Mouse (Mus musculus): ENCODE measurements around the gene Akna. TPM values are rescaled to one million over a fixed set of nuclear protein-coding genes. Genes with fewer than 3 reads are reported as not detected.

Akna gene
- polyA plus RNA-seq, 1 experiment from 2014 or later = 1.6 TPM

- Histone ChIP-seq H3K9me3 (ENCODE audit: control insufficient read depth) (no peaks in the 10 kb centered on the region), H3K4me2 (replicated peaks; ENCODE audit: low read depth) (no peak overlapping the region), H3K27me3 (replicated peaks; ENCODE audit: control insufficient read depth, insufficient read depth, low read length) (no peaks in the 10 kb centered on the region), H3K4me1 (replicated peaks; ENCODE audit: control insufficient read depth, insufficient read depth, low read length) (no peaks in the 10 kb centered on the region), H3K9ac (ENCODE audit: low read depth, low read length) (no peak overlapping the region), H3K36me3 (ENCODE audit: control insufficient read depth, insufficient read depth) (peaks cover 33% of the 10 kb centered on the region), H3K27ac (ENCODE audit: low read depth, low read length) (no peak overlapping the region), H3K4me3 (ENCODE audit: low read depth, low read length) (no peak overlapping the region)
- 74% methylated on average over 11 of the region's 11 CpGs for WGBS
- no peak for ATAC-seq
- TF ChIP-seq CTCF (IDR thresholded peaks at IDR 0.05; ENCODE audit: low read depth) = no peak
These were observed 13.1 kb downstream of the Akna start for GRCm38 (mm10) chr4:63389887-63390528.

GRCm38 (mm10) chr4:63389121-63389886 is 13.8 kb downstream of the Akna start:
- Histone ChIP-seq H3K9ac (ENCODE audit: low read depth, low read length) (no peak overlapping the region), H3K9me3 (ENCODE audit: control insufficient read depth) (no peaks in the 10 kb centered on the region), H3K27me3 (replicated peaks; ENCODE audit: control insufficient read depth, insufficient read depth, low read length) (no peaks in the 10 kb centered on the region), H3K4me1 (replicated peaks; ENCODE audit: control insufficient read depth, insufficient read depth, low read length) (no peaks in the 10 kb centered on the region), H3K36me3 (ENCODE audit: control insufficient read depth, insufficient read depth) (peaks cover 26% of the 10 kb centered on the region), H3K27ac (ENCODE audit: low read depth, low read length) (no peak overlapping the region), H3K4me3 (ENCODE audit: low read depth, low read length) (no peak overlapping the region), H3K4me2 (replicated peaks; ENCODE audit: low read depth) (no peak overlapping the region)
- ATAC-seq = no peak
- TF ChIP-seq CTCF (IDR thresholded peaks at IDR 0.05; ENCODE audit: low read depth) = no peak
- WGBS = 66% methylated on average over 8 of the region's 8 CpGs

DNA sequence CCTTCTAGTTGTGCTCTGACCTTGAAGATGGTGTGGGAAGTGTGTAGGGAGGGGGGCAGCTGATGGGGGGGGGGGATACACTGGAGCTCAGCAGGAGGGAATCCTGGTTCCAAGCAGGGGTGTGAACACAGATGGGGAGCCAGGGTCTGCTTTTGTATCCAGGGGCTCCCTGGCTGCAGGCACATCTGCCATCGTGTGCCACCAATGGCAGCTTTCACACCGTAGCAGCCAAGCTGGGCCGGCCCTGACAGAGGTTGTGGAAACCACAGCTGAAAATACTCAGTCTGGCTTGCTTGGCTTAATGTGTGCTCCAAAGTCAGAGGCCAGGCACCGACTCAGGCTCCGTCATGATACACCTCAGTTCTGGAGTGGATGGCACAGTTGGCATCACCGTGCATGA is 15.1 kb downstream of the Akna start:
- H3K4me3 ChIP-seq (ENCODE audit: low read depth, low read length) = no peak overlapping the region
- no peaks in the 10 kb centered on the region for H3K9me3 ChIP-seq (ENCODE audit: control insufficient read depth)
- no peak overlapping the region for H3K27ac ChIP-seq (ENCODE audit: low read depth, low read length)
- H3K9ac ChIP-seq (ENCODE audit: low read depth, low read length) = no peak overlapping the region
- H3K4me1 ChIP-seq (replicated peaks; ENCODE audit: control insufficient read depth, insufficient read depth, low read length) = no peaks in the 10 kb centered on the region
- peaks cover 18% of the 10 kb centered on the region for H3K36me3 ChIP-seq (ENCODE audit: control insufficient read depth, insufficient read depth)
- 84% methylated on average over 6 of the region's 6 CpGs for WGBS
- no peak overlapping the region for H3K4me2 ChIP-seq (replicated peaks; ENCODE audit: low read depth)
- TF ChIP-seq CTCF (IDR thresholded peaks at IDR 0.05; ENCODE audit: low read depth) = no peak
- ATAC-seq = no peak
- no peaks in the 10 kb centered on the region for H3K27me3 ChIP-seq (replicated peaks; ENCODE audit: control insufficient read depth, insufficient read depth, low read length)

- ATAC-seq = no peak
- Histone ChIP-seq H3K27me3 (replicated peaks; ENCODE audit: control insufficient read depth, insufficient read depth, low read length) (no peaks in the 10 kb centered on the region), H3K4me1 (replicated peaks; ENCODE audit: control insufficient read depth, insufficient read depth, low read length) (no peaks in the 10 kb centered on the region), H3K4me2 (replicated peaks; ENCODE audit: low read depth) (no peak overlapping the region), H3K9me3 (ENCODE audit: control insufficient read depth) (no peaks in the 10 kb centered on the region), H3K9ac (ENCODE audit: low read depth, low read length) (no peak overlapping the region), H3K36me3 (ENCODE audit: control insufficient read depth, insufficient read depth) (peaks cover 22% of the 10 kb centered on the region), H3K4me3 (ENCODE audit: low read depth, low read length) (no peak overlapping the region), H3K27ac (ENCODE audit: low read depth, low read length) (no peak overlapping the region)
- TF ChIP-seq CTCF (IDR thresholded peaks at IDR 0.05; ENCODE audit: low read depth) = no peak
- 77% methylated on average over 11 of the region's 11 CpGs for WGBS
These were observed 17.4 kb downstream of the Akna start for GRCm38 (mm10) chr4:63385784-63386183.

- H3K4me2 ChIP-seq (replicated peaks; ENCODE audit: low read depth) = no peak overlapping the region
- peaks cover 26% of the 10 kb centered on the region for H3K36me3 ChIP-seq (ENCODE audit: control insufficient read depth, insufficient read depth)
- no peak for TF ChIP-seq CTCF (IDR thresholded peaks at IDR 0.05; ENCODE audit: low read depth)
- no peaks in the 10 kb centered on the region for H3K27me3 ChIP-seq (replicated peaks; ENCODE audit: control insufficient read depth, insufficient read depth, low read length)
- no peak overlapping the region for H3K27ac ChIP-seq (ENCODE audit: low read depth, low read length)
- H3K4me1 ChIP-seq (replicated peaks; ENCODE audit: control insufficient read depth, insufficient read depth, low read length) = no peaks in the 10 kb centered on the region
- no peak overlapping the region for H3K4me3 ChIP-seq (ENCODE audit: low read depth, low read length)
- no peak for ATAC-seq
- H3K9ac ChIP-seq (ENCODE audit: low read depth, low read length) = no peak overlapping the region
- 82% methylated on average over 3 of the region's 3 CpGs for WGBS
- no peaks in the 10 kb centered on the region for H3K9me3 ChIP-seq (ENCODE audit: control insufficient read depth)
These were observed 17.9 kb downstream of the Akna start for GRCm38 (mm10) chr4:63385253-63385652.

- no peaks in the 10 kb centered on the region for H3K4me1 ChIP-seq (replicated peaks; ENCODE audit: control insufficient read depth, insufficient read depth, low read length)
- peaks cover 31% of the 10 kb centered on the region for H3K36me3 ChIP-seq (ENCODE audit: control insufficient read depth, insufficient read depth)
- no peaks in the 10 kb centered on the region for H3K27me3 ChIP-seq (replicated peaks; ENCODE audit: control insufficient read depth, insufficient read depth, low read length)
- no peak overlapping the region for H3K9ac ChIP-seq (ENCODE audit: low read depth, low read length)
- H3K4me3 ChIP-seq (ENCODE audit: low read depth, low read length) = no peak overlapping the region
- no peak overlapping the region for H3K4me2 ChIP-seq (replicated peaks; ENCODE audit: low read depth)
- H3K27ac ChIP-seq (ENCODE audit: low read depth, low read length) = no peak overlapping the region
- no peak for TF ChIP-seq CTCF (IDR thresholded peaks at IDR 0.05; ENCODE audit: low read depth)
- no peaks in the 10 kb centered on the region for H3K9me3 ChIP-seq (ENCODE audit: control insufficient read depth)
- WGBS = 92% methylated on average over 4 of the region's 4 CpGs
- no peak for ATAC-seq
These were observed 18.9 kb downstream of the Akna start for GRCm38 (mm10) chr4:63384262-63384661.

Measured in intestine, postnatal 0 days (tissue).